8 mouse cellular contexts compared by ENCODE assay signal in genomic region chr3:22115221-22115620, GRCm38 (mm10). TPM values are rescaled to one million over a fixed set of nuclear protein-coding genes. Genes with fewer than 3 reads are reported as not detected.
DNase-seq lines count a peak whose midpoint lies in the region; ATAC-seq lines count a peak whose summit lies in the region.

No protein-coding gene starts in this region.

- H3K9me3 ChIP-seq in kidney, embryonic 14.5 days (ENCODE audit: control insufficient read depth, low read length) = peaks cover 4% of the 10 kb centered on the region; the same call in 1 of the 2 replicates

- DNase-seq in kidney, postnatal 14 days = no peak
- peak; percentile 38 to 41 for DNase-seq in kidney, postnatal 36 days
- DNase-seq in retina, embryonic 14.5 days (ENCODE audit: low spot score) = peak; percentile 15
- DNase-seq in left cerebral cortex, postnatal 14 days (ENCODE audit: low spot score in 2 of 2) = no peak
- DNase-seq in layer of hippocampus, postnatal 14 days (ENCODE audit: low spot score in 2 of 2) = no peak
- DNase-seq in cerebellum, postnatal 4 days (ENCODE audit: low spot score in 2 of 2) = no peak

- intact Hi-C loops in left cerebral cortex, postnatal 14 days (cut with DNase I) = no loop called here

- ATAC-seq in kidney, embryonic 14.5 days (ENCODE audit: low FRiP score, low TSS enrichment) = peak; percentile 76; the same call in 1 of the 2 replicates
- peak; percentile 29 for ATAC-seq in common myeloid progenitor, adult 5-6 weeks (replicated peaks; ENCODE audit: low read depth, poor library complexity, severe bottlenecking)

- 22% methylated on average over 2 of the region's 2 CpGs for WGBS in kidney, embryonic 14.5 days

- no peaks in the 10 kb centered on the region for H3K27me3 ChIP-seq in kidney, embryonic 14.5 days (ENCODE audit: control insufficient read depth, insufficient read depth, low read length)

- H3K4me2 ChIP-seq in kidney, embryonic 14.5 days (replicated peaks; ENCODE audit: low read depth, low read length) = no peak overlapping the region

- H3K36me3 ChIP-seq in kidney, embryonic 14.5 days (ENCODE audit: control insufficient read depth, insufficient read depth, low read length) = no peaks in the 10 kb centered on the region

- H3K27ac ChIP-seq in kidney, embryonic 14.5 days (ENCODE audit: low read depth, low read length) = no peak overlapping the region

- no peak overlapping the region for H3K4me3 ChIP-seq in kidney, embryonic 14.5 days (ENCODE audit: low read length)

- no peak overlapping the region for H3K9ac ChIP-seq in kidney, embryonic 14.5 days (ENCODE audit: low read depth, low read length)

- H3K4me1 ChIP-seq in kidney, embryonic 14.5 days (ENCODE audit: control insufficient read depth, insufficient read depth, low read length) = 0 out of 2 replicates have a peak, but pooled peaks cover 6% of the 10 kb centered on the region

RNA-seq across cellular contexts. Expression of gene Tbl1xr1, which starts 38.8 kb away (rescaled TPM):
- 20.6 and 39.7 TPM in 2 replicates for polyA plus RNA-seq in kidney, embryonic 14.5 days (2014; fragmentation: Nextera tagmentation; extraction: Ambion mirVana)
- total RNA-seq in common myeloid progenitor, adult 5-6 weeks (2017) = 106 and 133 TPM in 2 replicates
- 100 to 1,000 TPM; 117 to 125 TPM for total RNA-seq in left cerebral cortex, postnatal 14 days (2021)
- total RNA-seq in layer of hippocampus, postnatal 14 days (2021) = 100 to 1,000 TPM; 127 to 138 TPM

Comparison
In these comparisons a context has a peak if more than half of its experiments do, and no peak if none do; other contexts are left out.
1. DNase-seq: peak in kidney, postnatal 36 days (2 of 2) and retina, embryonic 14.5 days (single experiment); none in kidney, postnatal 14 days (single experiment), left cerebral cortex, postnatal 14 days (0 of 2), layer of hippocampus, postnatal 14 days (0 of 2) and cerebellum, postnatal 4 days (0 of 2).